Mouse (Mus musculus) layer of hippocampus, adult 18-20 months (tissue): ENCODE results near the gene Ttc34. TPM values are rescaled to one million over a fixed set of nuclear protein-coding genes. Genes with fewer than 3 reads are reported as not detected.
A peak's percentile ranks its signal among the peaks of the same experiment; 100 is the strongest.

Experiments
- DNase-seq, 2 experiments: peaks; one replicate each; pipeline ENCODE4 v3.0.0; 2022; ENCODE audit warnings: low spot score in 2 of 2
- total RNA-seq, 2 experiments: library from RNA; stranded (reverse); gene quantifications; 2 replicates each; pipeline ENCODE4 v1.2.3; 2021

Ttc34 gene
- total RNA-seq, 2 experiments from 2014 or later, result 3.1 to 3.3 TPM

DNA sequence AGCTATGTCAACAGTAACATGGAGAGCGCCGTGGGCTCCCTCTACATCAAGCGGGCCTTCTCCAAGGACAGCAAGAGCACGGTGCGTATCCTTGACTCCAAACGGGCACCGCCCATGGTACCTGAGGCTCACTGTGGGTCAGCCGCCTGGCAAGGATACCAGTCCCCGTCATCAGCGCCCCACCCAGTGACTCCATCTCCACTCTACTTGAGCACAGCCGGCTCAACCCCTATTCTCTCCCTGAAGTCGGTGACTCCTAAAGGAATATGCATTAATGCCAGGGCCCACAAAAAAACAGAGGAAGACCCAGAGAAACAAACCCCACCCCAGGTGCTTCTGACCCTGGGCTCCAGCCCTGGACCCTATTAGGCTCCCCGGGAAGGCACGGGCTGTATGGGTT is 53.6 kb downstream of the Ttc34 start:
- DNase-seq, result no peak

DNA sequence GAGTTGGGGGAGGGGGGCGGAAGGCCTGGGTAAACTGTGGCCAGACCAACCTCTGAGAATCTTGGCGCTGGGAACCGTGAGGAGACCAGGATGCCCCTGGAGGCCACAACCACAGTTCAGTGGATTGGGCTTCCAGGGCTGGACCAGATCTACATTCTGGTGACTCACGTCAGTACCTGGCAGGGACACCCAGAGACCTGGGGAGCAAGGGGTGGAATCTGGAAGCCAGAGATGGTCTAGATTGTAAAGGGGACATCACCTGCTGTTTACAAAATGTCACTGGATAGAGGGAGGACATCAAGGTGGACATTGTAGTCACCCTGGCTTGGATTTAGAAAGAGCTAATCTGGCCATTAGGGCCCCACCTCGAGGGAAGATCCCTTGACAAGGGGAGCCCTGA is 58.3 kb downstream of the Ttc34 start:
- DNase-seq, result no peak

DNA sequence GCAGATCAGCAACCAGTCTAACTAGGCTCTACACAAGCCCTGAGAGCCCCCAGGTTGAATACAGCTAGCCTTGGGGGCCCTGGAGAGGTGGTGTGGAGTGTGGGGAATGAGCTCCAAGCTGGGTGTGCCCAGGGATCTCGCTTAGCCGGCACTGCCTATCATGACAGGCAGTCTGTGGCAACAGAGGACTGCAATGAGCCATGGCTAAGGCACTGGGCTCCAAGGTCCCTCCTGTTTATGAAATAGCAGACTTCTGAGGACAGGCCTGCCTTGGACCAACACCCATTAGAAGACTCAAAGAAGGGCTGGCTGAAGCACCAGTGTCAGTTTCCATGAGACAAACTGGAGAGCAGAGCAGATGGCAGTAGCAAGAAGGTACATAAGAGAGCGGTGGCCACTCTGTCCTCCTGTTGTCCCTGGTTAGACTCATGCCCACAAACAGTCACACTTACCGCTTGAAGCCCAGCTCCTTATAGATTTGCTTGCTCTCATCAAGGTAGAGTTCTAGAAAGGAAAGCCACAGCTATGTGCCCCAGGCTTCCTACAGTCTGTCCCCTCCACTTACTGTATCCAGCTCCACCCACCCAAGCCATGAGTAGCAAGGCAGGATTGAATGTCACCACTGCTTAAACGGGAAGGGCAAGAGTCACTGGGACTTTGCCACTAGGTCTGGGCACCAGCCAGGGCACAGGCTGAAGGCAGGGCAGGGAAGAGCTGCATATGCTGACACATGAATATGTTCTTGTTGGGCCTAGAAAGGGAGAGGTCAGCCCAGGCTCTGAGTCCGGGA is 60.6 kb downstream of the Ttc34 start:
- no peak for DNase-seq

DNA sequence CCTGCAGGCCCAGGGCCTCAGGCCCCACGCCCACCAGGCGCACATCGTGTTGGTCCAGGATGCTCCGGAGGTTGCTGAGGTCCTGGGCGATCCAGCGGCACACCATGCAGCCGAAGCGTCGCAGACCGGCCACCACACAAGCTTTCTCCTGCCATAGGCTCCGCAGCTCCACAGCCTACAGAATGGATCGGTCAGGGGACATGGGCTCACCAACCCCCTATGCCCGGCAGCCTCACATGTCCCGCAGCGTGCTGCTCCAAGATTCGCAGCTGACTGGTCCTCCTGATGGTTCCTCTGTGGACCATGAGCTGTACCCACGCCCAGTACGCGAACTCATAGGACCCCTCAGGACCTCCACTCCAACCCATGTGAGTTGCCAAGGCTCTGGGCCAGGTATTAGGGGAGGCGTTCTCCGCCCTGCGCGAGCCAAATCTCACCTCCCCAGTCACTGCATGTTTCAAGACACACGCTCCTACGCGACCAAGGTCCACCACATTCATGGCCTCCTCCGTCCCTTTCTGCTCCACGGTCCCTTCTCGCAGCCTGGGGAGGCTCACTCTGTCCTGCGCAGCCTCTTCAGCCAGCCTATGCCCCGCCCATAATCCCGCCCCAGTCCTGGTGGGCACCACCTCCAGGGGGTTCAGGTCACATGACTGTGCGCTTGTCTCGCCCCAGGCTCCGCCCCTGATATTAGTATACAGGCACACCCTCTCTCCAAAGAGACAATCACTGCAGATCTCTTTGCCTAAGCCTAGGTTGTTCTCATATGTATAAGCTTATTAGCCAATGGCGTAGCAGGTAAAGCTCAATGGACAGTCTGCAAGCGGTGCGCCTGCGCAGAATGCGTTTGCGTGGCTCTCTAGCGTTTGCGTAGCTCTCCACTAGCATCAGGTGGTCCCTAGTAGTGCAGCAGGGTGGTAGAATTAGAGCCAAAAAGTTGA is 61.5 kb downstream of the Ttc34 start, which contains the start of gene Fam213b:
Fam213b (minus strand) TSS at position 630 of the 941 bp plus-strand sequence.
- DNase-seq, result peak; percentile 82 to 85

DNA sequence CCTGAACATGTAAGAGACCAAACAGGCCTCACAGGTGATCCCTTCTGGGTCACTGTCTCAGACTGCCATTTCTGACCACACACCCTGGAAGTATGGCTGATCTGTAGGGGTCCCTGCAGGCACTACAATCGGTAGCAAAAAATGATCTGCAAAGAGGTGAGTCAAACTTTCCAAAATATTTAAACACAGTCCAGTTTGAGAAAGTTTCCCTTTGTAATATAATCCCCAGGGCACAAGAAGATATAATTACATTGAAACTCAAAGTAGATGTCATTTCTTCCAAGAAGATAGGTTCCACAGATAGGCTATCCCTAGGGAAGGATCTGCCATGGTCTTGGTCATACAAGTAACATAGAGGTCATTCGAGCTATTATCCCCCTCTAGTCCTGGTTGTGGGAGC is 65.1 kb downstream of the Ttc34 start:
- no peak for DNase-seq

DNA sequence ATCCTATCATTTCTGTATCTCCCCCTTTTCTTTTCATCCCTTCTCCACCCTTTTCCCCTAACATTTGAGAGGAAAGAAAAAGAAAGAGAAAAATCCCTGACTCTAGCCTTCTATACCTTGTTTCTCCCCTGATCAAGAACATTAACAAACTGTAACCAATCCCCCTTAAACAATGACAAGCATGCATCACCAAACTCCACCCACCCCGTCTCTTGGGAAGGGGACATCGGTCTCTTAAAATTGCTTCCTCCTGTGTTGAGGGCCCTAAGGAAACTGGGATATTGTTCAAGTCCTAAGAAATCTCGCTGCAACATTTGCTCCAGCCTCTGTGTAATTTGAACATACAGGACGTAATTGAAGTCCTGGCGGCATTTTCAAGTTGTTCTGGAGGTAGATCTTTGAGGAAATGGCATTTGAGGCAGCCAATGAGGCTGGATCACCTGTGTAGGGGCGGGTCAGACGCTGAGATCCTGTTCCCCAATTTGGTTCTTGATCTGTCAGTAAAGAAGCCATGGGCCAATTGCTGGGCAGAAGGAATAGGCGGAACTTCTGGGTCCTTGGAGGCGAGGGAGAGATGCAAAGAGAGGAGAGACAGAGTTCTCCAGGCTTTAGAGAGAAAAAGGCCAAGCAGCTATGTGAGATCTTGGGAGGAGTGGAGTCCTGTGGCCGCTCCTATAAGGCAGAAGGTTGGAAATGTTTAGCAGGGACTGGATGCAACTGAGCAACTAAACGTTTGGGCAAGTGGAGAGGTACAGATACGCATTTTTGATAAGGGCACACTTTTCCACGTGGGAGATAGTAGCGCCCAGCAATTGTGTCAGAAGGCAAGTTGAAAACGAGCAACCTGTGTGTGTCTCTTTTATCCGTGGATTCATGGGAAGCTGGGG is 67.2 kb downstream of the Ttc34 start:
- peak; percentile 79 to 92 for DNase-seq

DNA sequence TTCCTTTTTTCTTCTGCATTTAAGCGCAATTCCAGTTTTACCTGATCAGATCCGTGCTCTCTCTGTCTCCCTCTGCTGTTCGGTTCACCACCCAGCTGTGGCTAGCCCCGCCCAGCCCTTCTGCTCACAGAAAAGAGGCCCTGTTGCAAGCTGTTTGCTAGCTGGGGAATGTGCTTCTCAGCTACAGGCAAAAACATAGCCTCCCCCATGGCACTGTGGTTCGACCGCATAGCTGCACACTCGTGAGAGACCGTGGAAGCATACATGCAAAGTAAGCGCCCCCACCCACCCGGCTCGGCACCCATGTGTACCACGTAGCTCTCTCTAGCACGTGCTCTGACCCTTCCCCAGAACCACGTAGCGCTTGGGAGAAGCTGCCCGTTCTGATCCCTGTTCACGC is 70.6 kb downstream of the Ttc34 start:
- peak; percentile 50 to 76 for DNase-seq

DNA sequence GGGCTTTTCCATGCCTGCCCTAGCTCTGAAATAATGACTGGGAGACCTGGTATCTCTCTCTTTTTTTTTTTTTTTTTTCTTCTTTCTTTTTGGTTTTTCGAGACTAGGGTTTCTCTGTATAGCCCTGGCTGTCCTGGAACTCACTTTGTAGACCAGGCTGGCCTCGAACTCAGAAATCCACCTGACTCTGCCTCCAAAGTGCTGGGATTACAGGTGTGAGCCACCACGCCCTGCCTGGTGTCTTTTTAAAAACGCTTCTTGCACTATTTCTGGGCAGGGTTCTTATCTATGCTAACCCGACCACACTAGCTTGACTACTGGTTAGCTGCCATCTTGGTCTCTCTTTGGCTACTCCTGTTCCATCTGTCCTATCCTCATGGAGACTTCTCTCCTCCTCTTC is 71.2 kb downstream of the Ttc34 start:
- DNase-seq, result no peak

DNA sequence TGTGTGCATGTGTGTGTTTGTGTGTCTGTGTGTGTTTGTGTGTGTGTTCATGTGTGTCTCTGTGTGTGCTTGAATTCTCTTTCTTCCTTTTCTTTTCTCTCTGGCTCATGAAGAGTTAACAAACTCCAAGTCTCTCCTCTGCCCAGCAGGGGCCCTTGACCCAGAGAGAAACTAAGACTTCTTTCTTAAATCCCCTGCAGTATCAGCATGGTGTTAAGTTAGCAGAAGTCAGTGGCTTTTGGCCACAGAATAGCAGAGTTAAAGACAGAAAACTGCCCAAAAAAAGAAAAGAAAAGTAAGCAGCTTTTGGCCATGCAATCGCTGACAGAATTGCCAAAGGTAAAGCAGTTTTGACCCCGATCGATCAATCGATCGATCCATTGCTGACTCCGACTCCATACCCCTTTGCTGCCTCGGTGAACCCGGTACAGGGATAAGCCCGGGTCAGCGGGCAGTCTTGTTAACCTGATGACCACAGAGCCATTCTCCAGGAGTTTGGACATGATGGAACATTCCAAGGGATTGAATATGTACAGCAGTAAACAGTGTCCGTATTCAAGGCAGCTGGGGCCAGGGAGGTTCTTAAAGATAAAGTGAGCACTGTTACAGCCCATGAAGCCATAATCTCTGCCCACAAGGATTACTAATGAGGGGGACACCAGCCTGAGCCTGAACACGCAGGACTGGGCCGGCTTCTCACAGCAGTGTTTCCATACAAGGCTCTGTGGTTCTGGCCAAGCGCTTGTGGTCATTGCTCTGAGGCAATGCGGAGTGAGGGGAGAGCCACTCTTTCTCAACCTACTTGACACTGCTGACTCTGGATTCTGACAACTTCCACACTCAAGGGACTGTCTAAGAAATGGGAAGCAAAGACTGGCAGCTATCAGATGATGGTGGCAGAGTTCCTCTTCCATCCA is 73.6 kb downstream of the Ttc34 start:
- DNase-seq, result no peak

DNA sequence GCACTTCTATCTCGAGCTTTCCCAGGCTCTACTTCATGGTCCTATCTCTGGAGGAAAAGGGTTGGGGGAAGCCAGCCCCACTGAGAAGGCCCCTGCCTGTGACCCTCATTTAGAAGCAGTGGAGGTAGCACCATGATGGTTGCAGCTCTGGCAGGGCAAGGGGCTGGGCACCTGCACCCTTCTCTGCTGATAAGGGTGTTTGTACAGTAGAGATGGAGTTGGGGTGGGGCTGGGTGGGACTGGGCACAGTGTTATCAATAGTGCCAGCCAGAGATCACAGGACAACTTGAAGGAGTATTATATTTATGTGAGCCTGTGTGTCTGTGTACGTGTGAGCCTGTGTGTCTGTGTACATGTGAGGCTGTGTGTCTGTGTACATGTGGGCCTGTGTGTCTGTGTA is 74.4 kb downstream of the Ttc34 start:
- no peak for DNase-seq

DNA sequence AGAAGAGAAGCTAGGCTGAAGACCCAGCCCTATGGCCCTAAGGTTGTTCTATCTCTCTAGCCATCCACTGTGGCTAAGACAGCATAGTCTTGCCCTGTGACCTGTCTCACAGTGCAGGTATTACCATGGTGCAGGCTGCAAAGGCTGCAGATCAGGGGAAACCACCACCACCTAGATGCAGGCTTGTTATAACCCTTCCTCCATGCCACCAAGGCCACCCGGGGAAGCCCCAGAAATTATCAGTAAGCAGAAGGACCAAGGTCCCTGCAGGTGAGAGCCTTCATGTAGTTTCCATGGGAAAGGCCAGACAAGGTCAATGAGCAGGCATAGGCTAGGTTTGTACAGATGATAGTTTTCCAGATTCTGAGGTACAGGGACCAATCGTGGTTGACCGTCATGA is 76.6 kb downstream of the Ttc34 start:
- no peak for DNase-seq

DNA sequence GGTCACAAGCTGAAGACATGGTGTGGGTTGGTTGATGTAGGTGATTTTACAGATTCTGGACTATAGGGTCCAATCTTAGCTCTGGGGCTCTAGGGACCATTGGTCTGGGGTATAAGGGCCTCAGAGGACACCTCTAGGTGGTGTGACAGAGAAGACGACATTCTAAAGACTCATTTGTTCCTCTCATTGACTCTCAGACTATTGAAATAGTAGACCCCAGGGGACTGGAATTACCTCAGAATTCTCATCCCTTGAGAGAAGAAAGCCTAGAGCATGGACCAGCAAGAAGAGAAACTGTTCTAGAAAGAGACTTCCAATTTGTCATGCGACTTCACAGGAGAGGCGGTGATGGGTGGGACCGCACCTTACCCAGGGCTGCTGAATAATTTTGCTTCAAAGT is 77.0 kb downstream of the Ttc34 start:
- no peak for DNase-seq

DNA sequence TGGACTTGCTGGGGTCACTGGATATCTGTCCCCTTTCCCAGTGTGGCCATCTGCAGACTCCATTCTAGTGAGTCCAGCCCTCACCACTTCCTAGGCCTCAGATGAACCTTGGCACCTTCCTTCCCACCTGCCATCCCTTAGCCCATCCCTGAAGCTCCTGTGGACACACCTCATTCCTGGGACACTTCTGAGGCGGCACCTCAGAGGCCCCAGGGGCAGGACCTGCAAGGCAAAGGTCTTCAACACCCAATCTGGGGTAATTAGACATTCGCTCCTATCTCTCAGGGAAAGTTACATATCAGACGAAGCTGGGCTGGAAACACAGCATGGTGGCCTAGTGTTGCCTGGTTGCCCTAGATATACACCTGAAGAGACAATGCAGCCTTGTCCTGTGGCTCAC is 77.4 kb downstream of the Ttc34 start:
- no peak for DNase-seq

DNA sequence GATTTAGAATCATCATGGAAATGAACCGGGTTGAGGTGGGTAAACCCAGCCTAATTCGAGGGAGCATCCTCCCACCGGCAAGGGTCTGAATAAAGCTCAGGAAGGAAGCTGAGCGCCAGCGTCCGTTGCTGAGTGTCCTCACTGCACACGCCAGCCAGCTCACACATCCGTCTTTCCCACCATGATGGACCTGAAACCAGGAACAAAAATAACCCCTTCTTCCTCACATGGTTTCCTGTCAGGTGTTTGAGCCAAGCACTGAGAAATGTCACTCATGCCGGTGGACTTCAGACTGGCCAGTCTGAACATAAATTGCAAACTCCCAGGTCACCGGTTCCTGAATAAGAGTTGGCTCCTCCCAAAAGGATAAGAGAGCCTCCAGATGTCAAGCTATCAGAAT is 78.0 kb downstream of the Ttc34 start:
- DNase-seq, result no peak

DNA sequence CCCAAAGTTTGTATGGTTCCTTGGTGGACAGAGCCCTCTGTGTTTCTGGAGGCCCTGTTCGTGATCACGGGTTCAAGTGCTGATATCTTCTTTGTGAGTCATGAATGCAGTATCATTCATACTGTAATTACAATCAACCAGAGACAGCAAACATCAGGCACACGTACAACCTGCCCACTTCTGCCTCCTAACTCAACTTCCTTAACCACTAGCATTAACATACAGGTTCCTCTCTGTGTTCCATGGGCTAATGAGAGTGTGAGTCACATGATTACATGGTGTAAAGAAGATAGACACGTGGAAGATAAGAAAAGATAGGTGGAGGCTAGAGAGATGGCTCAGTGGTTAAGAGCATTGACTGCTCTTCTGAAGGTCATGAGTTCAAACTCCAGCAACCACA is 79.4 kb downstream of the Ttc34 start:
- DNase-seq, result no peak

Other genes with a start within 250 kb of the Ttc34 start
- gene Prdm16, start 200.6 kb upstream of the Ttc34 start, total RNA-seq, result 10 to 100 TPM in 1 of 2 experiments, 1 to 10 TPM in 1; 9.7 to 12.2 TPM
- gene Actrt2, start 169.6 kb upstream of the Ttc34 start, total RNA-seq, result not detected
- gene Mmel1, start 32.1 kb downstream of the Ttc34 start, total RNA-seq, result under 1 TPM; 0.20 to 0.25 TPM
- 10 to 100 TPM; 54.8 to 58.7 TPM for gene Fam213b, start 61.7 kb downstream of the Ttc34 start, total RNA-seq
- gene Tnfrsf14, start 91.1 kb downstream of the Ttc34 start, total RNA-seq, result 1 to 10 TPM in 1 of 2 experiments, under 1 TPM in 1; 0.94 to 1.2 TPM
- gene Hes5, start 123.5 kb downstream of the Ttc34 start, total RNA-seq, result 10 to 100 TPM; 15.5 to 25.8 TPM
- 10 to 100 TPM; 36.0 to 37.7 TPM for gene Pank4, start 126.7 kb downstream of the Ttc34 start, total RNA-seq
- 100 to 1,000 TPM in 1 of 2 experiments, 10 to 100 TPM in 1; 93.4 to 102 TPM for gene Plch2, start 219.3 kb downstream of the Ttc34 start, total RNA-seq
- 10 to 100 TPM; 21.5 to 22.0 TPM for gene Pex10, start 229.6 kb downstream of the Ttc34 start, total RNA-seq
- gene Rer1, start 248.9 kb downstream of the Ttc34 start, total RNA-seq, result 10 to 100 TPM; 63.4 to 65.5 TPM
- 10 to 100 TPM in 1 of 2 experiments, 1 to 10 TPM in 1; 9.3 to 11.3 TPM for gene Morn1, start 249.1 kb downstream of the Ttc34 start, total RNA-seq